Mouse (Mus musculus) lung, adult 18-20 months (tissue): ENCODE data around the gene Gm20388.
A peak's percentile ranks its signal among the peaks of the same experiment; 100 is the strongest.
"Not testable (repeated sequence)": the region's sequence is repeated elsewhere in the genome, so short reads cannot be mapped to it uniquely, and the experiment has no call there.

ENCODE experiments used
- DNase-seq, 2 experiments: peaks; one replicate each; pipeline ENCODE4 v3.0.0; 2022; ENCODE audit warnings: mixed read lengths in 2 of 2

Gm20388 gene

GRCm38 (mm10) chr8:120777732-120778131 is 867.1 kb downstream of the Gm20388 start:
- DNase-seq: no peak

- no peak for DNase-seq
Measured at GRCm38 (mm10) chr8:120779106-120779505, 868.5 kb downstream of the Gm20388 start.

- no peak for DNase-seq
Measured at GRCm38 (mm10) chr8:120783781-120784180, 873.1 kb downstream of the Gm20388 start.

GRCm38 (mm10) chr8:120786753-120787152 is 876.1 kb downstream of the Gm20388 start:
- no peak for DNase-seq

GRCm38 (mm10) chr8:120787631-120788030 is 877.0 kb downstream of the Gm20388 start:
- no peak for DNase-seq

GRCm38 (mm10) chr8:120792710-120793109 is 882.1 kb downstream of the Gm20388 start:
- DNase-seq: no peak

- DNase-seq: peak; percentile 71 to 75
Measured at GRCm38 (mm10) chr8:120795944-120796635, 885.4 kb downstream of the Gm20388 start.

GRCm38 (mm10) chr8:120797019-120797727 is 886.5 kb downstream of the Gm20388 start:
- DNase-seq: no peak

- peak in 1 of 2 experiments; percentile 39 for DNase-seq
Measured at GRCm38 (mm10) chr8:120800308-120800865, 889.7 kb downstream of the Gm20388 start.

- DNase-seq: not testable (repeated sequence)
Measured at GRCm38 (mm10) chr8:120803661-120804375, 893.2 kb downstream of the Gm20388 start.

- no peak for DNase-seq
Measured at GRCm38 (mm10) chr8:120804741-120805140, 894.1 kb downstream of the Gm20388 start.

- peak in 1 of 2 experiments; percentile 33 for DNase-seq
Measured at GRCm38 (mm10) chr8:120806780-120807264, 896.2 kb downstream of the Gm20388 start.

GRCm38 (mm10) chr8:120807719-120808118 is 897.1 kb downstream of the Gm20388 start:
- no peak for DNase-seq

GRCm38 (mm10) chr8:120809050-120809449 is 898.4 kb downstream of the Gm20388 start:
- peak in 1 of 2 experiments; percentile 18 for DNase-seq

GRCm38 (mm10) chr8:120811953-120812352 is 901.3 kb downstream of the Gm20388 start:
- no peak for DNase-seq

GRCm38 (mm10) chr8:120813028-120813427 is 902.4 kb downstream of the Gm20388 start:
- no peak for DNase-seq

- DNase-seq: no peak
Measured at GRCm38 (mm10) chr8:120813839-120814238, 903.2 kb downstream of the Gm20388 start.

GRCm38 (mm10) chr8:120816371-120816770 is 905.7 kb downstream of the Gm20388 start:
- no peak for DNase-seq

- no peak for DNase-seq
Measured at GRCm38 (mm10) chr8:120819906-120820305, 909.3 kb downstream of the Gm20388 start.

GRCm38 (mm10) chr8:120821399-120822170 is 910.9 kb downstream of the Gm20388 start:
- DNase-seq: peak; percentile 45 to 66

- DNase-seq: no peak
Measured at GRCm38 (mm10) chr8:120823331-120823730, 912.7 kb downstream of the Gm20388 start.

- DNase-seq: no peak
Measured at GRCm38 (mm10) chr8:120823887-120824286, 913.2 kb downstream of the Gm20388 start.
